Mouse (Mus musculus) liver, embryonic 14.5 days (tissue): Measurements from ENCODE around the gene Prdm16. TPM values are rescaled to one million over a fixed set of nuclear protein-coding genes. Genes with fewer than 3 reads are reported as not detected.

Source experiments
- ATAC-seq: fragments of 200-750 bp; cut with Nextera tagmentation; 2 replicates; pipeline ENCODE4 v1.8.0; 2017; ENCODE audit warnings: moderate number of reproducible peaks, mild to moderate bottlenecking, moderate library complexity; ENCODE audit not compliant: insufficient read depth
- DNase-seq, 3 experiments: peaks; one replicate each; pipeline ENCODE4 v3.0.0-alpha.2; 2012 to 2013; ENCODE audit warnings: low read depth in 3 of 3, low spot score in 3 of 3
- H3K27ac ChIP-seq: fragments of 300-500 bp; sonication (generic); 2 replicates; pipeline ENCODE4 v1.5.1; 2014; ENCODE audit warnings: moderate library complexity, mild to moderate bottlenecking, control low read depth, inconsistent platforms
- H3K27me3 ChIP-seq: fragments of 300-500 bp; sonication (generic); 2 replicates; pipeline ENCODE4 v1.6.1; 2014; ENCODE audit warnings: mild to moderate bottlenecking, low read length, moderate library complexity; ENCODE audit not compliant: control insufficient read depth, insufficient read depth
- H3K36me3 ChIP-seq: fragments of 300-500 bp; sonication (generic); replicated peaks from 2 replicates; pipeline ENCODE4 v1.6.1; 2014; ENCODE audit warnings: low read depth; ENCODE audit not compliant: control insufficient read depth, insufficient read depth
- H3K4me1 ChIP-seq, 2 experiments: fragments of 200-500 bp in 1 of 2; fragments of 300-500 bp in 1 of 2; sonication (generic) in 1 of 2; replicated peaks; 2 replicates each; pipeline ENCODE4 v1.6.1; 2012 to 2014; ENCODE audit warnings: antibody characterized with exemption in 1 of 2, inconsistent platforms in 1 of 2, low read length in 1 of 2; ENCODE audit not compliant: control insufficient read depth in 2 of 2, insufficient read depth in 2 of 2
- H3K4me2 ChIP-seq: fragments of 300-500 bp; sonication (generic); 2 replicates; pipeline ENCODE4 v1.6.1; 2014; ENCODE audit warnings: low read depth, mild to moderate bottlenecking, control low read depth, moderate library complexity
- H3K4me3 ChIP-seq, 2 experiments: fragments of 200-500 bp in 1 of 2; fragments of 300-500 bp in 1 of 2; sonication (generic) in 1 of 2; 2 replicates each; pipeline ENCODE4 v1.5.1; 2012 to 2014; ENCODE audit warnings: low read depth in 2 of 2, low read length in 2 of 2, mild to moderate bottlenecking in 2 of 2, control low read depth in 1 of 2, inconsistent platforms in 1 of 2, moderate library complexity in 1 of 2; ENCODE audit not compliant: insufficient read depth in 1 of 2
- H3K9ac ChIP-seq: fragments of 300-500 bp; sonication (generic); replicated peaks from 2 replicates; pipeline ENCODE4 v1.6.1; 2014; ENCODE audit warnings: mild to moderate bottlenecking, control low read depth, moderate library complexity
- H3K9me3 ChIP-seq: fragments of 300-500 bp; sonication (generic); 2 replicates; pipeline ENCODE4 v1.6.1; 2016; ENCODE audit warnings: low read length, mixed read lengths; ENCODE audit not compliant: control insufficient read depth
- CTCF ChIP-seq: IDR thresholded peaks from 2 replicates; pipeline ENCODE4 v1.5.1; 2016; ENCODE audit warnings: antibody characterized with exemption, low read depth, control low read depth
- EP300 ChIP-seq: IDR thresholded peaks from 2 replicates; pipeline ENCODE4 v1.6.1; 2016; ENCODE audit warnings: antibody characterized with exemption, low read depth
- WGBS: fragments of 180-500 bp; shearing (Covaris S2); extraction: QIAGEN DNeasy Blood & Tissue Kit; methylation state at CpG from one replicate; pipeline ENCODE4 v1.1.7; 2014; ENCODE audit not compliant: insufficient replicate concordance; 5-methylcytosine and 5-hydroxymethylcytosine counted together
- polyA plus RNA-seq, 2 experiments: library from polyadenylated mRNA; depleted of rRNA in 1 of 2; stranded (reverse) in 1 of 2; unstranded in 1 of 2; fragments of >200 nt; fragmentation: Nextera tagmentation in 1 of 2; extraction: Ambion mirVana in 1 of 2; gene quantifications; 2 replicates each; pipeline versions ENCODE4 v1.2.1 to v1.2.3; 2012 to 2014

Prdm16 gene
- polyA plus RNA-seq, 2 experiments, result 0.70 to 0.86 TPM

DNA sequence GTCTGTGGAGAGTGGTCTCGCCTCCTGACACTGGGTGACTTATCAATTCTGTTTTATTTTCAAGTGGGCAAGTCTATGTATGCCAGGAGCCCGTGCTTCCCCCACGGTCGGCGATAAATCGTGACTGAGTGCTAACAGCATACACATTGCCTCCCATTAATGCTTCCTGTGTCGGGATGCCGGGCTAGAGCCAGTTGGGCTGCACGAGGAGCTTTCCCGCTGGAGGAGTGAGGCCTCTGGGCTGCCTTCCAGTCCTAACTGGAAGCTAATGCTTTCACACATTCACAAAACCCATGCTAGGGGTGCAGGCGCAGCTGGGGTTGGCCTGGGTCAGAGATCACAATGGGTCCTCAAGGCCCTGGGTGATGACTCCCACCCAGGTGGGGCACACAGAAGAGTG is 212.0 kb downstream of the Prdm16 start:
- no peak for TF ChIP-seq CTCF
- TF ChIP-seq EP300, result no peak
- no peaks in the 10 kb centered on the region for H3K36me3 ChIP-seq
- no peaks in the 10 kb centered on the region for H3K27me3 ChIP-seq
- H3K9me3 ChIP-seq, result no peaks in the 10 kb centered on the region
- H3K27ac ChIP-seq, result no peak overlapping the region
- ATAC-seq (no peak), DNase-seq (no peak)
- 51% methylated on average over 11 of the region's 11 CpGs for WGBS
- no peak overlapping the region for H3K4me2 ChIP-seq
- no peaks in the 10 kb centered on the region for H3K4me1 ChIP-seq
- H3K4me3 ChIP-seq, result no peak overlapping the region
- H3K9ac ChIP-seq, result no peak overlapping the region

DNA sequence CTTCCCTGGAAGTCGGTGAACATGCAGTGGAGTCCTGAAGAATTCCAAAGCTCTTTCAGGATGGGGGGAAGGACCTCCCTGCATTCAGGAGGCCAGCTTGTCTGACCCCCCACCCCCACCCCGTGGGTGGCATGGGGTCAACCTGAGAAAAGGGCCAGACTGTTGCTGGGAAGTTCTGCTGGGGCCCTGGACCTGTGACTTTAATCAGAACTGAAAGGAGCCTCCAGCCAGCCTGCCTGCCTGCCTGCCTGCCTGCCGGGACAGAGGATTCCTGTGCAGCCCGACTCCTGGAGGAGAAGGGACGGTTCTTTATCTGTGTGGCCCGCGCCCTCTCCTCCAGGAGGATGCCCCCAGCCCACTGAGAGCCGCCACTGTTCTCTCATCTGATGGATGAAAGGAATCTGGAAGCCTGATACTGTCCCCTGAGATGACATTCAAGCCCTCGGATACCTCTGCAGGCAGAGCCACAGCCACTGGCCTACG is 214.2 kb downstream of the Prdm16 start:
- Histone ChIP-seq H3K9ac (no peak overlapping the region), H3K36me3 (no peaks in the 10 kb centered on the region), H3K9me3 (no peaks in the 10 kb centered on the region), H3K4me2 (no peak overlapping the region), H3K27ac (no peak overlapping the region), H3K4me1 (no peaks in the 10 kb centered on the region), H3K27me3 (no peaks in the 10 kb centered on the region), H3K4me3 (no peak overlapping the region)
- 19% methylated on average over 10 of the region's 10 CpGs for WGBS
- no peak for DNase-seq
- no peak for ATAC-seq
- TF ChIP-seq EP300 (no peak), CTCF (no peak)

GRCm38 (mm10) chr4:154420749-154421148 is 215.9 kb downstream of the Prdm16 start:
- no peak for ATAC-seq
- 78% methylated on average over 17 of the region's 17 CpGs for WGBS

DNA sequence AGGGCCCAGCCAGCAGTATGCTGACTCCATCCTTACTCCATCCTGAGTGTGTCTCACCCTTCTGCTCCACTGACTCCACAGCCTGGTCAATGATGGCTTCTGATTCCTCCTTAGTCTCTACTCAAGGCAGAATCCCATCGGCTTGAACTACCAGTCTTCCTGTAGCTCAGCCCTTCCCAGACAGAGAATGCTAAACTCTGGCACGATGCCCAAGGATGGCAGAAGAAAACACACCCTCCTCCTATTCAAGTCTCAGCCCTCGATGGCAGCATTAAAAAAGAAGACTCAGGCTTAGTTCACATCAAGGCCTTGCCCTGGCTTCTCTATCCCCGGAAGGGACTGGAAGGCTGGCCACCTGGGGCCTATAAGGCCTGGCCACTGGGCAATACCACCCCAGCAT is 216.9 kb downstream of the Prdm16 start:
- Histone ChIP-seq H3K27ac (no peak overlapping the region), H3K36me3 (no peaks in the 10 kb centered on the region), H3K4me3 (no peak overlapping the region), H3K9me3 (no peaks in the 10 kb centered on the region), H3K4me1 (no peaks in the 10 kb centered on the region), H3K4me2 (no peak overlapping the region), H3K9ac (no peak overlapping the region), H3K27me3 (no peaks in the 10 kb centered on the region)
- TF ChIP-seq EP300, result no peak
- no peak for TF ChIP-seq CTCF
- DNase-seq, result no peak
- WGBS, result 66% methylated on average over 4 of the region's 4 CpGs
- ATAC-seq, result no peak

More at GRCm38 (mm10) chr4:154420749-154421148, 215.9 kb downstream of the Prdm16 start:
- Histone ChIP-seq H3K27me3 (no peaks in the 10 kb centered on the region), H3K27ac (no peak overlapping the region), H3K9me3 (no peaks in the 10 kb centered on the region), H3K4me3 (no peak overlapping the region), H3K4me2 (no peak overlapping the region), H3K4me1 (no peaks in the 10 kb centered on the region), H3K9ac (no peak overlapping the region), H3K36me3 (no peaks in the 10 kb centered on the region)
- no peak for DNase-seq
- no peak for TF ChIP-seq CTCF
- TF ChIP-seq EP300, result no peak

DNA sequence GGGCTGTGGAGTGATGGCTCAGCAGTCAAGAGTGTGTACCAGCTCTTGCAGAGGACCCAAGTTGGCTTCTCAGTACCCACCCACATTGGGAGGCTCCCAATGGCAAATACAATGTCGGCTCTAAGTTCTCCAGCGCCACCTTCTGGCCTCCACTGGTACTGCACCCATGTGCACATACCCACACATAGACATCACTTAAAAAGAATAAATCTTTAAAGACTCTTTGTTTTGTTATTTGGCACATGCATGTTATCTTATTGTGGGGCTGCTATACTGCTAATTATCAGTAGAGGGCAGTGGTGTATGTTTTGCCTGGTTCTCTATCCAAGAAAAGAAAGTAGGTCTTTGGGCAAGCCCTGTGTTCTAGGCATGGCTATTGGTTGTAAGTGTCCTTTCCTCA is 217.7 kb downstream of the Prdm16 start:
- TF ChIP-seq CTCF (peak; percentile 78), EP300 (no peak)
- H3K9ac ChIP-seq, result no peak overlapping the region
- H3K4me1 ChIP-seq, result no peaks in the 10 kb centered on the region
- H3K27me3 ChIP-seq, result no peaks in the 10 kb centered on the region
- no peak overlapping the region for H3K4me2 ChIP-seq
- H3K9me3 ChIP-seq, result no peaks in the 10 kb centered on the region
- H3K36me3 ChIP-seq, result no peaks in the 10 kb centered on the region
- WGBS, result 15% methylated on average over 2 of the region's 2 CpGs
- DNase-seq (no peak), ATAC-seq (no peak)
- H3K27ac ChIP-seq, result no peak overlapping the region
- H3K4me3 ChIP-seq, result no peak overlapping the region
